Mouse (Mus musculus) telencephalon, adult 2 months (tissue): ENCODE results near the gene Krt34.

Experiments used
- DNase-seq: peaks from one replicate; pipeline ENCODE4 v3.0.0-alpha.2; 2011; ENCODE audit warnings: low read depth, low spot score

Krt34 gene

GRCm38 (mm10) chr11:100004846-100005245, 36.5 kb downstream of the Krt34 start:
- DNase-seq, result no peak

GRCm38 (mm10) chr11:99999091-99999490, 42.3 kb downstream of the Krt34 start:
- DNase-seq, result no peak

GRCm38 (mm10) chr11:99994384-99994661, 47.0 kb downstream of the Krt34 start:
- no peak for DNase-seq

GRCm38 (mm10) chr11:99993620-99994383, 47.6 kb downstream of the Krt34 start, which contains the start of gene Krtap17-1:
Krtap17-1 (minus strand) TSS chr11:99993994.
- no peak for DNase-seq

DNA sequence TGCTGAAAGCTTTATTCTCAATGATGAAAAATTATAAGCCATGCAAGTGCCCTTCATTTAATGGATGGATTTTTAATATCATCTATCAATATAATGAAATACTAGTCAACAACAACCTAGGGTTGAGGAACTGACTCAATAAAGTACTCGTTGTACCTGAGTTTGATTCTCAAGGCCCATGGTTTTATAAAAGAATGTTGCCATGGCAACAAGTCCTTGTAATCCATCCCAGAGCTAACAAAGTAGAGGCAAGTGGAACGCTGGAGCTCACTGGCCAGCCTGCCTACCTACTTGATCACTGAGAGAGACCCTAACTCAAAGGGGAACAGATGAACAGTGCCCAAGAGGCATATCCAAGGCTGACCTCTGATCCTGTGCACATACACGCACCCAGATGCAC, 50.8 kb downstream of the Krt34 start:
- no peak for DNase-seq

GRCm38 (mm10) chr11:99989881-99990405, 51.4 kb downstream of the Krt34 start:
- DNase-seq, result no peak

- no peak for DNase-seq
Observed at GRCm38 (mm10) chr11:99988530-99988929, 52.8 kb downstream of the Krt34 start.
